Mouse (Mus musculus): ENCODE data around the gene Egfr.

Gene Egfr

DNA sequence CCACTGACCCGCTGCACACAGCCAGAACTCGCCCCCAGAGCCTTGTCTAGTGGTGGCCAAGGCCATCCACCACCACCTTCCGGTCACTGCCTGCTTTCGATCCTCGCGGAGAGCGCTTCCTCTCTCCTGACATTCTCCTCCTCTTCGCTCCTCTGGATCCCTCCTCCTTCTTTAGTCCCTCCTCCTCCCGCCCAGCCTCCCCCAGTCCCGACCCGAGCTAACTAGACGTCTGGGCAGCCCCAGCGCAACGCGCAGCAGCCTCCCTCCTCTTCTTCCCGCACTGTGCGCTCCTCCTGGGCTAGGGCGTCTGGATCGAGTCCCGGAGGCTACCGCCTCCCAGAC lies at the start of gene Egfr:
Gene Egfr (plus strand): TSS at position 197 of the 342 bp plus-strand sequence.
- DNase-seq (ENCODE audit: low read depth) = no peak

- no peak for DNase-seq (ENCODE audit: low read depth)
These were observed 48.8 kb upstream of the Egfr start for GRCm38 (mm10) chr11:16703221-16703620.

- no peak for DNase-seq (ENCODE audit: low read depth)
These were observed 16.8 kb upstream of the Egfr start for GRCm38 (mm10) chr11:16735083-16735644.

GRCm38 (mm10) chr11:16737323-16737722 lies 14.7 kb upstream of the Egfr start:
- DNase-seq (ENCODE audit: low read depth) = no peak

DNA sequence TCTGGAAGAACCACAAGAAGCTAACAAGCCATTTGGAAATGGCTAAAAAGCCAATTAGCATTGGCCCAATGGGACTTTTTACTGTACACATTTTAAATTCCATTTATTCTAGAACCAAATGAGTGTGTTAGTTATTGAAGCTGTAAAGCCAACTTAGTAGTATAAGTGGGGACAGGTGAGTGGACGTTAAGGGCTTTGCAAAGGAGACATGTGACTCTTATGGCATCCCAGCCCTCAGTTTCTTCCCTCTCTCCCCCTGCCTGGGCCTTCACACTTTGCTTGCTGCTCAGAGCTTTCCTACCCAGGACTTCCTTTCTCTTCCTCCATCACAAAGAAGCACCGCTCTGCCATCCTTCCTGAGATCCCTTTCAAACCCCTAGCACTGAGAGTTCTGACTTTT lies 13.3 kb upstream of the Egfr start:
- no peak for DNase-seq (ENCODE audit: low read depth)

DNA sequence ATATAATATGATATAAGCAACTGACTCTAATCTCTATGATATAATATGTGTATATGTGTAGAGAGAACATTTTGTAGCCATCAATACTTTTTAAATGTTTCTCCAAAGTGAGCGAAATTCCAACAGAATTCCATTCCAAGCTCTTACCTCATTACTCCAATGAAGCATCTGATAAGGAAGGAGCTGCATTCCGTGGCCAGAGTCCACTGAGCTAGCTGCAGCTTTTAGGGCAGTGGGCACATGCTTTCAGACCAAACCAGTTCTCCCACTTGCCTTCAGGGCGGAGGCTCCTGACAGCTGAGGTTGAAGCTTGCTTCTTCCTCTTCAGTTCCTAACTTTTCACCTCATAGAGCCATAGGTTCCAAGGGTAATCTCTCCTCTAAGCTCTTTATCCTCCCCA lies 12.8 kb upstream of the Egfr start:
- DNase-seq (ENCODE audit: low read depth) = no peak

- DNase-seq (ENCODE audit: low read depth) = no peak
These were observed 11.1 kb upstream of the Egfr start for GRCm38 (mm10) chr11:16740691-16741611.

GRCm38 (mm10) chr11:16742251-16742650 lies 9.8 kb upstream of the Egfr start:
- no peak for DNase-seq (ENCODE audit: low read depth)

DNA sequence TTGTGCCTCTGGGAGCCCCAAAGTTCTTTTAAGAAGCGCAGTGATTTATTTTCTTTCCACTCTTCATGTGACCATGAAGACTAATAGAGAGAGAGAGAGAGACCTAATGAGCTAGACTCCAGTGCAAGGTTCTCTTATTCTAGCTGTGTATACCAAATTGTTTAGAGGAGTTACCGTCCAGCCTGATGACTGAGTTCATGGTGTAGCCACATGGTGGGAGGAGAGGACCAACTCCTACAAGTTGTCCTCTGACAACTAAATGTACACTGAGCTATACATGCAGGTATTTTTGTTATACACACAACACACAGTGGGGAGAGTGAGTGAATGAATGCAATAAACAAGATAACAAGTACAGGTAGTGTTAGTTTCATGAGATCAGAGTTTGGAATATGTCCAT lies 9.2 kb upstream of the Egfr start:
- no peak for DNase-seq (ENCODE audit: low read depth)

DNA sequence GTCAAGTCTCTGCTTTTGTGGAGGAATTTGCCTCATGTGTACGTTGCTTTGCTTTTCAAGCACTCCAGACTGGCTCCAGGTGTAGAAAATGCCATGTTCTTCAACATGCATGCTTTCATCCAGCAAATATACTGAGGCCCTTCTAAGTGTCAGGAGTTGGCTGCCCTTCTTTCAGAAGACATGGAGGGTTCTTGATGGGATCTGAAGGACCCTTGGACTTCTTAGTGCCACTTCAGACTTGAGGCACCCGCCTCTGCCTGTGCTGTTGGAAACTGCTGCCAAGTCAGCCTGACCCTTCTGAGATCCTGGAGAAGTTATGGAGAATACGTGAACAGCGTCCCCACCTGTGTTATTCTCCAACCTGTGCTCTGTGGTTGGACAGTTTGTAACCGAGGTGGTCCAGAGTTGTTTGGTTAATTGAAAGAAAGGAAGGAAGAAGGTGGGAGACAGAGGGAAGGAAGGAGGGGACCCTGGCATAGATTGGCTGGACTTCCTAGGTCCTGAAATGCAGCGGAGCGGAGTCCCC lies 483 bp upstream of the Egfr start:
- no peak for DNase-seq (ENCODE audit: low read depth)

DNA sequence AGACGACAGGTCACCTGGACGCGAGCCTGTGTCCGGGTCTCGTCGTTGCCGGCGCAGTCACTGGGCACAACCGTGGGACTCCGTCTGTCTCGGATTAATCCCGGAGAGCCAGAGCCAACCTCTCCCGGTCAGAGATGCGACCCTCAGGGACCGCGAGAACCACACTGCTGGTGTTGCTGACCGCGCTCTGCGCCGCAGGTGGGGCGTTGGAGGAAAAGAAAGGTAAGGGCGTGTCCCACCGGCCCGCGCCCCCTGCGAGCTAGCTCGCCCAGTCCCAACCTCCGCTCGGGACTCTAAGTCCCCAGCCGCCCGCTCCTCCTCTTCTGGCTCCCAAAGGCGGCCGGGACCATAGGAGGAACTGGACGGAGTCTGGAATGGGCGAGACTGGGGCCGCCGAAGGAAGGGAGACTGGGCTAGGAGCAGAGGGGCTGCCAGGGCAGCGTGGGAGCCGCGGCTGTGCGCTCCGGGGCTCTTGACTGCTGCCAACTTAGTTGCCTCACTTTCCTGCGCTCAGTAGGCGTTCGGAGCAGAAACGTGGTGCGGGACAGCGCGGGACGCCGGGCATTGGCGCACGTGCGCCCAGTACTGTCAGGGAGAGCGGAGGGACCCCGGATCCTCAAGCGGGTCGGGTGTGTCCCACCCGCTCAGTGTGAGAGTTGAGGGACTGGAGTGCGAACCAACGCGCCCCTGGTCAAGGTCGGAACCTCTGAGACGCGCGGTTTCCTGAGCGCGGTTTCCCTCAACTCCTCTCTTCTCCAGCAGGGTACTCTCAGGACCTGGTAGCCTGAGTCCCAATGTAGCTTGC lies 548 bp downstream of the Egfr start:
- no peak for DNase-seq (ENCODE audit: low read depth)

DNA sequence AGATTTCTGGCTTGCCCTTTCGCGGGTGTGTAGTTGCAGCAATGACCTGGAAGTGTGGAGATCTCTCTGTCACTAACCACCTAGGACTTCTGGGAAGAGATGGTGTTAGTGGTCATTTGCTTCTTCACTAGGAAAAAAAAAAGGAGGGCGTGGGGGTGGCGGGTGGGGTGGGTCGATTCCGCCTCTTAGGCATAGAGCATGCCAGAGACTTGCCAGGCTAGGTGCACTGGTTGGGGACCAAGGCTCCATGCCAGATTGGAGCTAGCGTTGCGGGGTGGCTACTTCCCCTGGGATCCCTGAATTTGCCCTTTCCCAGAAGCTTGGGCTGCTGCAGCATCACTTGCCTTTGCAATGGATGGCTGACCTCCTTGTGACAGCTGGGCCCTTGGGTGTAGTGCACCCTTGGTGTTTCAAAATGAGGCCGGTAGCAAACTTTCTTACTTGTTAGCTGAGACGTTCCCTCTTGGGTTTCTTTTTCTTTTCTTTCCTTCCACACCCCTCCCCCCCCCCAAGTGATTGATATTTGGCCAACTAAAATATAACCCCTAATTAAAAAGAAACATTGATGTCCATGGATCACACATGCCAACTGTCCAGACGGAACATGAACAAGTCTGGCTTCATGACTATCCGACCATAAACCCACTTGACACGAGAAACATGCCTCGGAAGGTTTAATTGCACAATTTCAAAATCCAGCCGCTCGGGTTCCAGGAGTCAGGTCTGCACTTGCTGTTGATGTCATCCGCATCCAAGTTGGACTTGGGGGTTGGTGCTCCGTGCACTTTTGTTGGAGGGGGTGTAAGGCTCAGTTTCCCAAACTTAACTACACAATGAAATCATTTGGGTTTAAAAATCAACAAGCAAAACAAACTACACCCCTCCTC lies 1.4 kb downstream of the Egfr start:
- no peak for DNase-seq (ENCODE audit: low read depth)

DNA sequence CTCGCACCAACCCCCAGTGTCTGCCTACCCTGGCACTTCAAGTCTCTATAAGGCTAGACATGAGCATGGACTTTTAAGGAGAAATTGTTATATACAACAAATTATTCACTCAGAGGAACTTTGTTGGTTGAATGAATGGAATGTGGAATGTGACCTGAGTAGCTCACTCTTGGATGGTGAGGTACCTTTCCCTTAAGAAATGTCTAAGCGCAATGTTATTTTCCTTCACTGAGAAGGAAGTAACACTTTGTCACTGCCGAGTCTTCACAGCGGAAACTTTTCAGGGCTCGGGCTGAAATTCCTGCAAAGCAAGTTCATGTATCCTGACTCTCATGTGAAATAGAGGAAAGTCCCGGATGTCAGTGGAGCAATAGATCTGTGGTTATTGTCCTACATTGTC lies 7.9 kb downstream of the Egfr start:
- DNase-seq (ENCODE audit: low read depth) = no peak

GRCm38 (mm10) chr11:16761184-16761583 lies 9.2 kb downstream of the Egfr start:
- no peak for DNase-seq (ENCODE audit: low read depth)

DNA sequence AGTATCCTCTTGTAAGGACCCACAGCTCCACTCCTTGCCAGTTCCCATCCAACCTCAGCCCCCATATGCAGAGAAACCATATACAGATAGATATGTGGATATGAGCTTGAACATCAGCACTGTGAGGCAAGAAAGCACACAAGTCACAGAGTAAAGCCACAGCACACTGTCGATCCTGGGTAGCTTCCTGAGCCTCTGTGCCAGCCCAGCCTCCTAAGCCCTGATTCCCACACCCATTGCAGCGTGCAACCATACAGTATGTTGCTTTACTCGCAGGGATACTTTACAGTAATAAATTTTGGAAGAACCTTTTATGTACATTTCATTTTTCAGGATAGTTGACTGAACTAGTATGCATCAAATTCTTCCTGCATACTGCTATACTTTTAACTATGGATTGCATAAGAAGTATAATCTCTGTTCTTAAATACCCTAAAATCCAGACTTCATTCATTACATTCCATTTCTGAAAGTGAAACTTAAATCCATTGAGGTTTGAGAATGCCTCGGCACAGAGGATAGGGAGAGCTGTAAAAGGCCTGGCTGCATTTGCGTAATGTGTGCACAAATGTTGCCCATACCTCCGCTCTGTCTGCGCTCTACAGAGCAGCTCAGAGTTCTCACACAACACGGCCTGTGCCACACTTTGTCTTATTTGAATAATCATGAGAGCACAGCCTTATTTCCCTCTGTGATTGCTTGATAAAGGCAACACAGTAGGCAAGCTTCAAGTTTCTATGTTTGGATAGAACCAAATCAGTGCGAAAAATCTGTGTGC lies 14.2 kb downstream of the Egfr start:
- no peak for DNase-seq (ENCODE audit: low read depth)

DNA sequence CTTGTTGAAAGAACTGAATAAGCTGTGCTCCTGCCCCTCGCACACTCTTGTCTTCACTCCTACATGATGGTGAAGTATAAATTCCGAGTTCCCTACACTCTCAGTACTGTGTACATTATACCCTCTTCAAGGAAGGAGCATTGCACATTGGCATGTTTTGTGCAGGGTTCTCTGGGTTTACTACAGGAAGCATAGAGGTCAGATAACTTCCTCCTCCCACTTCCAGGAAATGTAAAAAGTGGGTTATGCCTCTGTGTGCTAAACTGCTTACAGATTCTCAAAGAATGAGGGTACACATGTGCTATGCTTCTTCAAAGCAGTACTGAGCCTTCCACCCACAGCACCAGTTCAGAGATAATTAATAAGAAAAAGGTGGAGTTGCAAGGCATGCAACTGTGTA lies 16.0 kb downstream of the Egfr start:
- DNase-seq (ENCODE audit: low read depth) = no peak

DNA sequence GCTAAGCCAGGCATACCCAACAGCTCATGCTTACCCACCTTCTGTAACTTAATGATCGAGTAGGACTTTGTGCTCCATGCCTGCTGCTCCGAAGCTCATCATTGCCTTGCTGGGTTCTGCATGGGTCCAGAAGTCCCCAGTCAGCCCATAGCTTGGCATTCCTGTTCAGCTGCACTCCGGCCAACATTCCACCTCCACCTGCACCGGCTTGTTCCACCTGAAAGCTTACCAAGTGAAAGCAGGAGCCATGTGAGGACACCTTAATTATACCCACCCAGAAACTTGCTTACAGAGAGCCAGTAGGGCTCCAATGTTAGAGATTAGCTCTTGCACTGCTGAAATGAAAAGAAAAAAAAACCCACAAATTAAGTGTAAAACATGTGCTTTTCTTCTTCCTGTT lies 17.3 kb downstream of the Egfr start:
- DNase-seq (ENCODE audit: low read depth) = no peak

DNA sequence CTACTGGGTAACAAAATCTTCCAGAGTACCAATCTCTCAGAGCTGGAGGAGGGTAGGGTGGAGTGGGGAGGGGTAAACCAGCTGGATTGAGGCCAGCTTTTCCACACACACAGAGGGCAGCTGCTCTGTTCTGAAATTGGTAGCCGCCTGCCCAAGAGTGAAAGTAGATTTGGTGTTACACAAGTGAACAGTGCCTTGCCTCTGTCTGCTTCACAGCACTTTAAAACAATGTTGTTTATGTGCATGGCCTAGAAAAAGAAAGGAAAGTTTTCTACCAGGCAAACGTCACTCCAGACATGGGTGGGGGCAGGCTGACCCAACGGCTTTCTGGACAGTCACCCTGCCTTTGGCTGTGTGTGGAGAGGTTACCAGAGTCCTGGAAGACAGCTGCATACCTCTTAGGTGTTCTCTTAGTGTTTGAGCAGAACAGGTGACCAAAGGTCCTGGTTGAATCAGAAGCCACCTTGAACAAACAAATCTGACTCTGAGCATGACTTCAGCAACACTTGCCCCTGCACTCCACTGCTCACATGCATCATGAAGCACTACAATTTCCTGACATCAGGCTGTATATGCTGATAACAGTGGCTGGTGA lies 17.8 kb downstream of the Egfr start:
- no peak for DNase-seq (ENCODE audit: low read depth)

DNA sequence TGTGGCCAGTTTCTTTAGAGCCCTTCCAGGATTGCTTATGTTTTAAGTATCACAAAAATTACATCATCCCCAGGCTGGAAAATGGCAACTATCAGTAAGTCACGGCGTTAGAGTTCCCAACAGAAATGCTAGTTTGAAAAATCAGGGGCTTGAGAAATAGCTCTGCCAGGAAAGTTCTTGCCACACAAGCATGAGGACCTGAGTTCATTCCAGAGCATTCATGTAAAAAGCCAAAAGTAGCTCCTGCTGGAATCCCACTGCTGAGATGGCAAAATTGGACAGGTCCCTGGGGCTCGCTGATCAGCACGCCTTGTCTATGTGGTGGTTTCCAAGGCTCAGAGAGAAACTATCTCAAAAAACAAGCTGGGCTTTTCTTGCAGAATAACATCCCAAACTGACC lies 19.0 kb downstream of the Egfr start:
- DNase-seq (ENCODE audit: low read depth) = no peak

- no peak for DNase-seq (ENCODE audit: low read depth)
These were observed 20.7 kb downstream of the Egfr start for GRCm38 (mm10) chr11:16772717-16773116.

- no peak for DNase-seq (ENCODE audit: low read depth)
These were observed 25.0 kb downstream of the Egfr start for GRCm38 (mm10) chr11:16776967-16777366.
